In the genomic region with DNA sequence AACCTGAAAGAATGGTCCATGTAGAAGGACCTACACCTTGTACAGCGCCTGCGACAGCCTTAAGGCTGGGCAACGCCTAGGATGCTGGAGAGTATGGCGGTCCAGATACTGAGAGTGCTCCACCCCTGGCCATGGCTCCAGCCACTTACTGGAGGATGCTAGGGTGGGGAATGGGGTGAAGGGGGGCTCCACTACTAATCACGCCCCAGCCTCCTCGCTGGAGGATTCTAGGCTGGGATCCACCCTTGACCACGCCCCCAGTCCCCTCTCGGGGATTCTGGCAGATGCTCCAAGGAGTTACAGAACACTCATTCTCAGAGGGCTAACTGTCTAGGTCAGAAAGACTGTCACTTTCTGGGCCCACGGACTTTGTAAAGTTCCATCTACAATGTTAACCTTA, we compare ENCODE assay signal across 8 mouse cellular contexts. TPM values are rescaled to one million over a fixed set of nuclear protein-coding genes. Genes with fewer than 3 reads are reported as not detected.
DNase-seq lines count a peak whose midpoint lies in the region; TF ChIP-seq lines count a peak whose summit lies in the region.

No protein-coding gene starts in this region.

- H3K27ac ChIP-seq in testis, adult 2 months (ENCODE audit: control insufficient read depth, insufficient read depth, low read depth, low read length), result peak overlapping the region; percentile 54; the same call in 1 of the 2 replicates

- H3K4me3 ChIP-seq in testis, adult 2 months (ENCODE audit: control insufficient read depth, low read depth, low read length), result no peak overlapping the region

- no peak for TF ChIP-seq CTCF in testis, adult 2 months (IDR thresholded peaks at IDR 0.05; ENCODE audit: control insufficient read depth, insufficient read depth, insufficient replicate concordance, low read depth, low read length)

- no peaks in the 10 kb centered on the region for H3K27me3 ChIP-seq in testis, adult 2 months (ENCODE audit: control insufficient read depth, insufficient read depth, low read length)

- TF ChIP-seq POLR2A in testis, adult 2 months (IDR thresholded peaks at IDR 0.05; ENCODE audit: control insufficient read depth, low read depth, low read length), result no peak

- peak; percentile 76 for DNase-seq in cerebellum, adult 9-11 months
- no peak for DNase-seq in cerebellum, adult 11 months
- DNase-seq in thymus, postnatal 0 days (ENCODE audit: low spot score), result peak; percentile 1
- DNase-seq in thymus, postnatal 25 days, result no peak
- peak; percentile 63 to 68 for DNase-seq in kidney, postnatal 4 days
- DNase-seq in frontal cortex, postnatal 14 days (ENCODE audit: low spot score in 2 of 2), result no peak
- no peak for DNase-seq in left cerebral cortex, adult 9 months (ENCODE audit: low spot score in 2 of 2)

- H3K36me3 ChIP-seq in testis, adult 2 months (ENCODE audit: control insufficient read depth, insufficient read depth, low read length), result no peaks in the 10 kb centered on the region

- peaks cover 47% of the 10 kb centered on the region for H3K4me1 ChIP-seq in testis, adult 2 months (ENCODE audit: control insufficient read depth, insufficient read depth, low read length)

RNA-seq across cellular contexts. Expression of a gene that starts 1.4 kb away (rescaled TPM):
- polyA plus RNA-seq in thymus, postnatal 0 days (2015; fragmentation: Nextera tagmentation; extraction: Ambion mirVana), result 2.4 and 2.9 TPM in 2 replicates
- 19.0 and 22.1 TPM in 2 replicates for polyA plus RNA-seq in testis, adult 2 months (2012; rRNA removed)

RNA-seq across cellular contexts. Expression of a gene that starts 13.7 kb away (rescaled TPM):
- polyA plus RNA-seq in thymus, postnatal 0 days (2015; fragmentation: Nextera tagmentation; extraction: Ambion mirVana), result 683 and 740 TPM in 2 replicates
- polyA plus RNA-seq in testis, adult 2 months (2012; rRNA removed), result 154 and 172 TPM in 2 replicates

RNA-seq across cellular contexts. Expression of a gene that starts 27.9 kb away (rescaled TPM):
- polyA plus RNA-seq in thymus, postnatal 0 days (2015; fragmentation: Nextera tagmentation; extraction: Ambion mirVana), result 3.7 and 4.8 TPM in 2 replicates
- polyA plus RNA-seq in testis, adult 2 months (2012; rRNA removed), result 16.5 and 16.9 TPM in 2 replicates

RNA-seq across cellular contexts. Expression of a gene that starts 28.0 kb away (rescaled TPM):
- polyA plus RNA-seq in thymus, postnatal 0 days (2015; fragmentation: Nextera tagmentation; extraction: Ambion mirVana), result 28.5 and 30.0 TPM in 2 replicates
- 26.3 and 28.9 TPM in 2 replicates for polyA plus RNA-seq in testis, adult 2 months (2012; rRNA removed)

RNA-seq across cellular contexts. Expression of a gene that starts 33.1 kb away (rescaled TPM):
- 0.85 and 0.98 TPM in 2 replicates for polyA plus RNA-seq in thymus, postnatal 0 days (2015; fragmentation: Nextera tagmentation; extraction: Ambion mirVana)
- polyA plus RNA-seq in testis, adult 2 months (2012; rRNA removed), result 0.47 and 0.68 TPM in 2 replicates

Comparison
In these comparisons a context has a peak if more than half of its experiments do, and no peak if none do; other contexts are left out.
1. DNase-seq: peak in cerebellum, adult 9-11 months (single experiment), thymus, postnatal 0 days (single experiment) and kidney, postnatal 4 days (2 of 2); none in cerebellum, adult 11 months (single experiment), thymus, postnatal 25 days (single experiment), frontal cortex, postnatal 14 days (0 of 2) and left cerebral cortex, adult 9 months (0 of 2).